Mouse (Mus musculus): ENCODE measurements around the gene Erich3.

- TF ChIP-seq POLR2A (IDR thresholded peaks at IDR 0.05; ENCODE audit: low read depth, low read length): no peak
- no peak for TF ChIP-seq CTCF (IDR thresholded peaks at IDR 0.05; ENCODE audit: extremely low read depth, insufficient read depth, insufficient read length, insufficient replicate concordance)
These were observed 77.8 kb downstream of the Erich3 start for GRCm38 (mm10) chr3:154741496-154741895.
